Mouse (Mus musculus) kidney, embryonic 16.5 days (tissue): ENCODE results near the gene Sema4a. TPM values are rescaled to one million over a fixed set of nuclear protein-coding genes. Genes with fewer than 3 reads are reported as not detected.

Experiments used
- ATAC-seq: fragments of 200-750 bp; cut with Nextera tagmentation; 2 replicates; pipeline ENCODE4 v1.8.0; 2017; ENCODE audit warnings: moderate TSS enrichment; ENCODE audit not compliant: low FRiP score, low TSS enrichment
- H3K27ac ChIP-seq: fragments of 300-500 bp; sonication (generic); 2 replicates; pipeline ENCODE4 v1.5.1; 2014; ENCODE audit warnings: low read length
- H3K27me3 ChIP-seq: fragments of 300-500 bp; sonication (generic); 2 replicates; pipeline ENCODE4 v1.6.1; 2014; ENCODE audit warnings: low read length, control low read depth, mixed read lengths; ENCODE audit not compliant: insufficient read depth
- H3K36me3 ChIP-seq: fragments of 300-500 bp; sonication (generic); 2 replicates; pipeline ENCODE4 v1.6.1; 2014; ENCODE audit warnings: low read length, control low read depth, mixed read lengths; ENCODE audit not compliant: insufficient read depth
- H3K4me1 ChIP-seq: fragments of 300-500 bp; sonication (generic); 2 replicates; pipeline ENCODE4 v1.6.1; 2014; ENCODE audit warnings: low read length, control low read depth, mixed read lengths; ENCODE audit not compliant: insufficient read depth
- H3K4me2 ChIP-seq: fragments of 300-500 bp; sonication (generic); replicated peaks from 2 replicates; pipeline ENCODE4 v1.6.1; 2014; ENCODE audit warnings: low read depth, low read length
- H3K4me3 ChIP-seq: fragments of 300-500 bp; sonication (generic); 2 replicates; pipeline ENCODE4 v1.5.1; 2014; ENCODE audit warnings: mild to moderate bottlenecking, low read length
- H3K9ac ChIP-seq: fragments of 300-500 bp; sonication (generic); replicated peaks from 2 replicates; pipeline ENCODE4 v1.6.1; 2014; ENCODE audit warnings: low read length
- H3K9me3 ChIP-seq: fragments of 300-500 bp; sonication (generic); 2 replicates; pipeline ENCODE4 v1.6.1; 2016; ENCODE audit warnings: low read length, control low read depth
- WGBS: fragments of 180-500 bp; shearing (Covaris S2); extraction: QIAGEN DNeasy Blood & Tissue Kit; methylation state at CpG from one replicate; pipeline ENCODE4 v1.1.7; 2014; 5-methylcytosine and 5-hydroxymethylcytosine counted together
- polyA plus RNA-seq: library from polyadenylated mRNA; unstranded; fragments of >200 nt; fragmentation: Nextera tagmentation; extraction: Ambion mirVana; gene quantifications from 2 replicates; pipeline ENCODE4 v1.2.1, GENCODE M21; 2015

Sema4a gene
- polyA plus RNA-seq, 1 experiment from 2014 or later = 19.6 TPM

DNA sequence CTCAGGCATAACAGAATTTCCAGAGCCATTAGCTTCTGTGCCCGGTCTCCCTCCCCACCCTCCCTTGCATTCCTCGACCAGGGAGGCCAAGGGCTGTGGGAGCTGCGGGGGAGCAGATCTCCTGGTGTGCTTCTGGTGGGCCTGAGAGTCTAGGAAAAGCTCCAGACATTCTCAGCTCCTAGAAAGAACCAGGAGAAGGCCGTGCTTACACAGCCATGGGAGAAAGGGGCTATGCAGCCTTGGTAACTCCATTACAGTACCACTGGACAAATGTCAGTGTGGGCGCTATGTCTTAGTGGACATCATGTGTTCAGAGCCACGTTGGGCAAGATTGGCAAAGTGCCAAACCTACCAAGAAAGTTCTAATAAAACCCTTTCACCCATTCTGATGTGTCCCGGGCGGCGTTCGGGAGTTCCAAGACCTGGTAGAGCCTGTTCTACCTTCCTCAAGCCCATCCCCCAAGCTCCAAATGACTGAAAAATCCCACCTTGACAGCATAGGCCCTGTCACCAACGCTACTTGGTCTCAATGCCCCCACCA is 41.1 kb upstream of the Sema4a start:
- Histone ChIP-seq H3K4me3 (peak overlapping the region; percentile 72), H3K9ac (peak overlapping the region; percentile 78), H3K36me3 (no peaks in the 10 kb centered on the region), H3K4me1 (peaks cover 41% of the 10 kb centered on the region), H3K4me2 (peak overlapping the region; percentile 96), H3K27ac (peak overlapping the region; percentile 79), H3K9me3 (no peaks in the 10 kb centered on the region), H3K27me3 (no peaks in the 10 kb centered on the region)
- ATAC-seq = peak; percentile 9
- 15% methylated on average over 11 of the region's 11 CpGs for WGBS

DNA sequence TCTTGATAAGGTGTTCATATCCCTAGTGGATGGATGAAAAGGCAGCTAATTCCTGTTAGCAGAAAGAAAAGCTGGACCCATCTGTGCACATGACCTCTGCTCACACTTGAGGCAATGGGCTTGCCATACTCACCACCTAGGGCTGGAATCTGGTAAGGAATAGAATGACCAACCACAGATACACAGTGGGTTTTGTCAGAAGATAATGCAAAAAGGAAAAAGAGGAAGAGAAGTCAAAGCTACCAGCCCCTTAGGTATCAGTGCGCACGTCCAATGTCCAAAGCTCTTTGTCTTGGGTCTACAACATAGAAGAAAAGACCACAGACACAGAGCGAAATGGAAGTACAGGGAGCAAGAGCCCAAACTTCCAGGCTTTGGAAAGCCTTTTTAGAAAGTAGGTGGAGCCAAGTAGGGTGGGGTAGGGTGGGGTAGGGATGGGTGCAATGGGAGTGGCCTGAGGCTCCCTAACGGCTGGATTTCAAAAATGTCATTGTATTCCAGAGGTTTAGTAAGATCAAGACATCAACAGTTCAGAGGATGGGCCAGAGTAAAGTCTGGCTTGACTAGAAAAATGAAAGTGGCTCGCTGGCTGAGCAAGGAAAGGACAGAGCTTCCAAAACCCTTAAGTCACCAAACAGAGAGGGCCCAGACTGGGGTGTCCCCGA is 40.5 kb upstream of the Sema4a start:
- ATAC-seq = no peak
- 58% methylated on average over 6 of the region's 6 CpGs for WGBS
- Histone ChIP-seq H3K9me3 (no peaks in the 10 kb centered on the region), H3K4me3 (peak overlapping the region; percentile 72), H3K4me1 (peaks cover 39% of the 10 kb centered on the region), H3K27ac (peak overlapping the region; percentile 79), H3K27me3 (no peaks in the 10 kb centered on the region), H3K4me2 (peak overlapping the region; percentile 96), H3K9ac (peak overlapping the region; percentile 78), H3K36me3 (no peaks in the 10 kb centered on the region)

DNA sequence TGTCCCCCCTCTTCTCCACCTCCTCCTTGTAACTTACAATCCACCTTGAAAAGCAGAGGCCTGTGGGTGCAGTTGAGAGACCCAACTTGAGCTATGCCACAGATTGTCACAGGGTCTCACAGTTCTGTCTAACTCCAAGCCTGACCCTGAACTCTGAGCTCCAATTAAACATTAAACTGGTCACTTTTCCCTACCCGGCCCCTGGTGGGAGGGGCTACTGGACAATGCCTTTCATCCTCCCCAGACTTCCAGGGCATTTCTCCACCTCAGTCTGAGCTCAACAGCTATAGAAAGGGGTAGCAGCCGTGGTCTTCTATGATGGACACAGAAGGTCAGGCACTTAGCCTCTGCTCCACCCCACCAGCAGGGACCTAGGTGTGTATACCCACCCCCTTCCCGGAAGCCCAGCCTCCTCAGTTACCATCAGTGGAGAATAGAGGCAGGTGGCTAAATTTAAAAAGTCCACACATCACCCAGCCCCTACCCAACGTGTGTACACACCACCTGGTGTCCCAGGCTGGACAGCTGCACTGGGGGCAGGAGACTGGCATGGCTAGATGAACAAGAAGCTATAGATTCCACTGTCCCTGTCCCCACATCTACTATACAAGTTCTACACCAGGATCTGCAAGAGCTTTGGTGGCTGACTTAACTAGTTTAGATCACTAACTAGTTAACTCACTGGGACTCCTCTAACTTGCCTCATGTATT is 39.8 kb upstream of the Sema4a start:
- no peaks in the 10 kb centered on the region for H3K27me3 ChIP-seq
- no peaks in the 10 kb centered on the region for H3K36me3 ChIP-seq
- peak overlapping the region; percentile 96 for H3K4me2 ChIP-seq
- peaks cover 46% of the 10 kb centered on the region for H3K4me1 ChIP-seq
- no peaks in the 10 kb centered on the region for H3K9me3 ChIP-seq
- WGBS = 45% methylated on average over 4 of the region's 4 CpGs
- peak overlapping the region; percentile 78 for H3K9ac ChIP-seq
- peak overlapping the region; percentile 72; the same call in 1 of the 2 replicates for H3K4me3 ChIP-seq
- H3K27ac ChIP-seq = peak overlapping the region; percentile 79; the same call in 1 of the 2 replicates
- ATAC-seq = 0 out of 2 replicates have a peak, but pooled peaks have one; percentile 5

DNA sequence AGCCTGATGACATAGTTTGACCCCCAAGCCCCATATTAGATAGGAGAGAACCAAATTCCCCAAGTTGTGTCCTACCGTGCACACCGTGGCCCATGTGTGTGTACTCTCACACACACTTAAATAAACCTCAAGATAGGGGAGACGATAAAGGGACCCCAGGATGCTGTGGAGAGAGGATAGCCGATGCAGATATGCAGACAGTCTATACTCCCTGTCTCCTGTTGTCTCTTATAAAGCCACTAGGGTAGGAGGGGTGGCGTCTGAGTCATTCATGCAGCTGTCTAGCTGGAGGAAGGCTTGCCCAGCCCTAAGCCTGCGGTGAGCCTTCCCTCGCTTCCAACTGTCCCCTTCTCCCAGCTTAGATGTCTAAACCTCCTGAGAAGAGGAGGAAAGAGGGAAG is 39.1 kb upstream of the Sema4a start:
- Histone ChIP-seq H3K9me3 (no peaks in the 10 kb centered on the region), H3K4me3 (no peak overlapping the region), H3K4me1 (peaks cover 53% of the 10 kb centered on the region), H3K27me3 (no peaks in the 10 kb centered on the region), H3K4me2 (no peak overlapping the region), H3K27ac (no peak overlapping the region), H3K36me3 (no peaks in the 10 kb centered on the region), H3K9ac (no peak overlapping the region)
- WGBS = 92% methylated on average over 7 of the region's 7 CpGs
- ATAC-seq = no peak

DNA sequence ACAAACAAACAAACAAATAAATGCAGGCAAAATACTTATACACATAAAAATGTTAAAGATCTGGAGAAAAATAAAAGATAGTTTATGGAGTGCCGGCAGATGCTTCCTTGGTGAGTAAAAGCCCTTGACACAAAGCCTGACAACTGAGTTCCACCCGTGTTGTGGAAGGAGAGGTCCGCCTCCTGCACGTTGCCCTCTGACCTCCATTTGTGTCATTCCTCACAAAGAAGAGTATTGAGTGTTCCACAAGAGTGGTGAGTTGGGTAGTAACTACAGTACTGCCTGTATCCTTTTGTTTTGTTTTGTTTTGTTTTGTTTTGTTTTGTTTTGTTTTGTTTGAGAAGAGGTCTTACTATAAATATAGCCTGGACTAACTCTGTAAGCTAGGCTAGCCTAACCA is 38.6 kb upstream of the Sema4a start:
- 76% methylated on average over 4 of the region's 4 CpGs for WGBS
- H3K27ac ChIP-seq = no peak overlapping the region
- H3K4me1 ChIP-seq = peaks cover 57% of the 10 kb centered on the region
- no peaks in the 10 kb centered on the region for H3K9me3 ChIP-seq
- no peak overlapping the region for H3K4me2 ChIP-seq
- no peaks in the 10 kb centered on the region for H3K27me3 ChIP-seq
- no peak overlapping the region for H3K9ac ChIP-seq
- H3K4me3 ChIP-seq = no peak overlapping the region
- ATAC-seq = no peak
- no peaks in the 10 kb centered on the region for H3K36me3 ChIP-seq

DNA sequence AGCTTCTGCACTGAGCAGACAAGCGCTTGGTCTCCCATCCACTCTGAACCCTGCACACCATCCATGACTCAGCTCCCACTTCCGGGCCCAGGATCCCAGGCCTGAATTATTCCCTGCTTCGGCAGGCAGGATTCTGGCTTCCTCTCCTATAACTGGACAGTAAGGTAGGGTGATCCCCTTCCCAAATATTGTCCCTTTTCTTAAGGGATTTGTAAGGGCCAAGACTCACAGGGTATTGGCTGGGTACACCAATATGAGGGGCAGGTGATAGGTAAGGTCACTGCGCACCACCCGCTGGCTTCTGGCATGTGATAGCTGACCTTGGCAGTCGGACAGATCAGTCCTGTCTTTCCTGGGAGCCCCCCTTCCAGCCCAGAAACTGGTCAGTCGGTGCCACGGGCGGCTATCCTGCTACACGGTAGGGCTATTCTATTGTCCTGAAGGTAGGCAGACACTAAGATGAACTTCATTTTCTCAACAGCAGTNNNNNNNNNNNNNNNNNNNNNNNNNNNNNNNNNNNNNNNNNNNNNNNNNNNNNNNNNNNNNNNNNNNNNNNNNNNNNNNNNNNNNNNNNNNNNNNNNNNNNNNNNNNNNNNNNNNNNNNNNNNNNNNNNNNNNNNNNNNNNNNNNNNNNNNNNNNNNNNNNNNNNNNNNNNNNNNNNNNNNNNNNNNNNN is 34.9 kb upstream of the Sema4a start:
- no peak overlapping the region for H3K4me3 ChIP-seq
- H3K9me3 ChIP-seq = no peaks in the 10 kb centered on the region
- H3K4me2 ChIP-seq = no peak overlapping the region
- H3K36me3 ChIP-seq = no peaks in the 10 kb centered on the region
- peaks cover 51% of the 10 kb centered on the region for H3K4me1 ChIP-seq
- H3K9ac ChIP-seq = no peak overlapping the region; the same call in 1 of the 2 replicates
- no peak for ATAC-seq
- no peaks in the 10 kb centered on the region for H3K27me3 ChIP-seq
- H3K27ac ChIP-seq = no peak overlapping the region
- WGBS = 78% methylated on average over 10 of the region's 10 CpGs

DNA sequence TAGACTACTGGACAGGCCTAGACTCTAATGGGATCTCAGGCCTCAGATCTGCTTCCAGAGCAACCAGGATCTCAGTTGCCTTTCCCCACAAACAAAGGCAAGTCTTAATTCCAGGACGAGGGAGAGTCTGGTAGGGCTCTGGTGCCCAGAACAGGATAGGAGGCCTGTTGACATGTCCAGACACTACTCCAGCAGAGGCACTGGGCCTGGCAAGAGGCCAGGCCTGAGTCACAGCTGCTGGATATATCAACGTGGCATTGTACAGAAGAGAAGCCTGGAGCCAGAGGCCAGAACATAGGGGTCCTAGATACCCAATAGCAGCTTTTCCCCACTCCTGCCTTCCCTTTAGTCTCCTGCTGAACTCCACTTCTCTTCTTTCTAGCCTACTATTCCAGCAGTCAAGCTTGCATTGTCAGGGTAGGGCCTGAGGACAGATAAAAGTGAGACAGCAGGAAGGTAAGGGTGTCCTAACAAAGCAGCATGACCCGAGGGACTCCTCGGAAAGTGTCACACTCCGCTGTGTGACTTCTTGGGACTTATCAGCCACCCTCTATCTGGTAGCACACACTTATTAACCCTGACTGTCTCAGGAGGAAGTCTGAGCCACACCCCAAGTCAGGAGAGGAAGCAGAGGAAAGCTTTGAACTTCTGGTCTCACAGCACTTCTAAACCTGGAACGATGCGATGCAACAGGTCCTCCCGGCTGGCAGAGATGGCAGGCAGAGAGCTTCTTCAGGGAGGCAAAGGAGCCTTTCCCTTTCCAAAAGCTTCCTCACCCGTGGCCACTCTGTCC is 34.0 kb upstream of the Sema4a start:
- WGBS = 56% methylated on average over 9 of the region's 9 CpGs
- H3K9ac ChIP-seq = no peak overlapping the region
- H3K27me3 ChIP-seq = no peaks in the 10 kb centered on the region
- H3K4me1 ChIP-seq = peaks cover 42% of the 10 kb centered on the region
- no peaks in the 10 kb centered on the region for H3K36me3 ChIP-seq
- 0 out of 2 replicates have a peak overlapping the region, but pooled peaks have one; percentile 27 for H3K27ac ChIP-seq
- H3K4me3 ChIP-seq = no peak overlapping the region
- no peaks in the 10 kb centered on the region for H3K9me3 ChIP-seq
- ATAC-seq = no peak
- no peak overlapping the region for H3K4me2 ChIP-seq

DNA sequence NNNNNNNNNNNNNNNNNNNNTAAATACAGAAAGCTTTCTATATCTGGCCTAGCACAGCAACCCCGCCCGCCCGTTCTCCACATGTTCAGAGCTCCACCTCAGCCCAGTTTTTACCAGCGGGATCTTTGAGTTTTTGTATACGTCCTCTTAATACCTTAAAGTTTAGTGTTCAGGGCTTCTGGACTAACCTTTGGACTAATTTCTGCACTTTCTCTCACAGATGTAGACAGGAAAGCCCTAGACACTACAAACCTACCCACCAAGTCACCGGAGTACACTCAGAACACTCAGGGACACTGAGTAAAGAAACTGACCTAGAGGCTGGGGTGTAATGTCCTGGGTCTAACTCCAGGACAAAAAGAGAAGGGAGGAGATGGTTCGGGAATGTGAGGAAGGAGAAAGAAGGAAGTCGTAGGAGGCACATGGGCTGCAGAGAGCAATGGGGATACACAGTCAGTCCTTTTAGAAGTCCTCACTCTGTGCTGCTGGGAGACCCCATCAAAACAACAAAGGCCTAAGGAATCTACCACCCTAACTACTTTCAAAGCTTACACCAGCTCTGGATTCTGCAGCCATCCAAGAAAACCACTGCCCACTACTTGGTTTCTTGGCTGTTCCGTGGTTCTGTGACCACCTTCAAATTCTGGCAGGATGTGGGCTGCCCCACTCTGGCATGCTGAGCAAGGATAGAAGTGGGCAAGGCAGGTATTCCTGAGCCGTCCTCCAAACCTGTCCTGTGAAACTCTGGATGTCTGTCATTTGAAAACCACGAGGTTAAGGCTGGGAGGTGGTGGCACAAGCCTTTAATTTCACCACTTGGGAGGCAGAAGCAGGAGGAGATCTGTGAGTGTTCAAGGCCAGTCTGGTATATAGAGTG is 33.0 kb upstream of the Sema4a start:
- ATAC-seq = no peak
- H3K9ac ChIP-seq = peak overlapping the region; percentile 72; the same call in 1 of the 2 replicates
- H3K4me3 ChIP-seq = no peak overlapping the region; the same call in 1 of the 2 replicates
- 73% methylated on average over 11 of the region's 11 CpGs for WGBS
- no peaks in the 10 kb centered on the region for H3K9me3 ChIP-seq
- H3K27ac ChIP-seq = peak overlapping the region; percentile 93
- H3K27me3 ChIP-seq = no peaks in the 10 kb centered on the region
- no peaks in the 10 kb centered on the region for H3K36me3 ChIP-seq
- peak overlapping the region; percentile 78 for H3K4me2 ChIP-seq
- peaks cover 43% of the 10 kb centered on the region for H3K4me1 ChIP-seq
